Mouse (Mus musculus) cerebral cortex, adult 2 months (tissue): ENCODE results near the gene Tmem156.

ENCODE experiments used
- WGBS: fragments of 180-500 bp; shearing (Covaris S2); methylation state at CpG from one replicate; pipeline ENCODE4 v1.1.7; 2018; 5-methylcytosine and 5-hydroxymethylcytosine counted together

Tmem156 gene

GRCm38 (mm10) chr5:65046442-65047284 lies 45.3 kb downstream of the Tmem156 start:
- 48% methylated on average over 12 of the region's 12 CpGs for WGBS

GRCm38 (mm10) chr5:65045642-65046370 lies 46.1 kb downstream of the Tmem156 start:
- 68% methylated on average over 6 of the region's 6 CpGs for WGBS

GRCm38 (mm10) chr5:65043407-65043895 lies 48.5 kb downstream of the Tmem156 start:
- WGBS, result 77% methylated on average over 11 of the region's 11 CpGs

GRCm38 (mm10) chr5:65040463-65040862 lies 51.5 kb downstream of the Tmem156 start:
- 85% methylated on average over 5 of the region's 5 CpGs for WGBS

GRCm38 (mm10) chr5:65038811-65039571 lies 52.9 kb downstream of the Tmem156 start:
- 56% methylated on average over 11 of the region's 11 CpGs for WGBS

- 75% methylated on average over 9 of the region's 9 CpGs for WGBS
Observed at GRCm38 (mm10) chr5:65038305-65038704, 53.6 kb downstream of the Tmem156 start.

GRCm38 (mm10) chr5:65036597-65036996 lies 55.3 kb downstream of the Tmem156 start:
- WGBS, result 48% methylated on average over 13 of the region's 13 CpGs

GRCm38 (mm10) chr5:65028019-65028418 lies 63.9 kb downstream of the Tmem156 start:
- WGBS, result 81% methylated on average over 9 of the region's 9 CpGs

GRCm38 (mm10) chr5:65026776-65027175 lies 65.2 kb downstream of the Tmem156 start:
- 32% methylated on average over 9 of the region's 9 CpGs for WGBS

GRCm38 (mm10) chr5:65025916-65026315 lies 66.0 kb downstream of the Tmem156 start:
- 48% methylated on average over 6 of the region's 6 CpGs for WGBS

- 50% methylated on average over 2 of the region's 2 CpGs for WGBS
Observed at GRCm38 (mm10) chr5:65024641-65025040, 67.3 kb downstream of the Tmem156 start.

GRCm38 (mm10) chr5:65022006-65022405 lies 69.9 kb downstream of the Tmem156 start:
- 62% methylated on average over 4 of the region's 4 CpGs for WGBS

- WGBS, result 46% methylated on average over 7 of the region's 7 CpGs
Observed at GRCm38 (mm10) chr5:65019823-65020222, 72.1 kb downstream of the Tmem156 start.

- WGBS, result 63% methylated on average over 8 of the region's 8 CpGs
Observed at GRCm38 (mm10) chr5:65019109-65019508, 72.8 kb downstream of the Tmem156 start.

GRCm38 (mm10) chr5:65015508-65015907 lies 76.4 kb downstream of the Tmem156 start:
- WGBS, result 92% methylated on average over 3 of the region's 3 CpGs

GRCm38 (mm10) chr5:65011901-65012573 lies 79.9 kb downstream of the Tmem156 start:
- 80% methylated on average over 7 of the region's 7 CpGs for WGBS

GRCm38 (mm10) chr5:65006011-65006491 lies 85.9 kb downstream of the Tmem156 start:
- 26% methylated on average over 4 of the region's 4 CpGs for WGBS

- 90% methylated on average over 4 of the region's 4 CpGs for WGBS
Observed at GRCm38 (mm10) chr5:65005251-65005650, 86.7 kb downstream of the Tmem156 start.
